Mouse (Mus musculus): ENCODE results near the gene Capzb. TPM values are rescaled to one million over a fixed set of nuclear protein-coding genes. Genes with fewer than 3 reads are reported as not detected.

Gene Capzb
- polyA plus RNA-seq (2016; fragmentation: Nextera tagmentation; extraction: Ambion mirVana) = 307 and 312 TPM in 2 replicates

DNA sequence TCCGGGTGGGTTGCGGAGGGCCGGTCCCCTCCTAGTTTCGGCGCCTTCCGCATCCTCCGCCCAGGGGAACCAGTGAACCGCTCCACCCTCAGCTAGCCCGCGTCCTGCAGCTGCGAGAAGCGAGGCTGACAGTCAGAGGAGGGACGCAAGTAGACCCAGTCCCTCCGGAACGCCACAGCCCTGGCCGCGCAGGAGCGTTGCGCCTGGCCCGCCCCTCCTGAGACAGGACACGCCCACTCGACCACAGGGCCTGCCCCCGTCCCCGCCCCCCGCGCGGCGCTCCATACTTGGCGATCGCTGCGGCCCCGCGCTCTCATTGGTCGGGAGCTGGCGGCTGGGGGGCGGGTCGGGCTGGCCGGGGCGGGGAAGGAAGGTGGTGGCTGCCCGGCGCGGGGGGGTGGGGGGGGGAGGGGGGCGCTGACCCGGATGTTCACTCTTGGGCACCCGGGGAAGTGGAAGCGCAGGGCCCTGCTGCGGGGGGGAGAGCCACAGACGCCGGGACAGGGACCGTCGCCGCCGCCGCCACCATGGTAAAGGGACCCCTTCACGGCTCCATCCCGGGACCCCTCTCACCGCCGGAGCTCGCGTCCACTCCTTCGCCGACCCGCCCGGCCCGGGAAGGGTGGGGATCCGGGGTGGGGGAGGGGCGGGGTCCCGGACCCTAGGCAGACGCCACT, at the start of gene Capzb:
Gene Capzb, plus strand, starts transcription at position 401 of the 677 bp plus-strand sequence.
- peak within 1 kb of the TSS; percentile 97 for H3K4me3 ChIP-seq (replicated peaks)
- H3K4me1 ChIP-seq = peaks cover 38% of the 10 kb centered on the region
- no peaks in the 10 kb centered on the region for H3K36me3 ChIP-seq (replicated peaks)
- no peaks in the 10 kb centered on the region for H3K9me3 ChIP-seq
- WGBS = under 1% methylated on average over 51 of the region's 69 CpGs
- ATAC-seq (ENCODE audit: low FRiP score) = peak; percentile 99
- peak within 1 kb of the TSS; percentile 98 for H3K4me2 ChIP-seq
- peak within 1 kb of the TSS; percentile 88 for H3K27ac ChIP-seq
- H3K27me3 ChIP-seq = no peaks in the 10 kb centered on the region
- H3K9ac ChIP-seq = peak within 1 kb of the TSS; percentile 91

- Histone ChIP-seq H3K36me3 (replicated peaks) (no peaks in the 10 kb centered on the region), H3K9me3 (peaks cover 7% of the 10 kb centered on the region), H3K27me3 (no peaks in the 10 kb centered on the region), H3K27ac (no peak overlapping the region), H3K9ac (no peak overlapping the region), H3K4me2 (peak overlapping the region; percentile 13; the same call in 1 of the 2 replicates), H3K4me1 (no peaks in the 10 kb centered on the region), H3K4me3 (replicated peaks) (no peak overlapping the region)
- 52% methylated on average over 9 of the region's 9 CpGs for WGBS
- no peak for ATAC-seq (ENCODE audit: low FRiP score)
Observed at GRCm38 (mm10) chr4:139142985-139143384, 49.7 kb upstream of the Capzb start.

- Histone ChIP-seq H3K4me3 (replicated peaks) (no peak overlapping the region), H3K9me3 (peaks cover 16% of the 10 kb centered on the region), H3K4me1 (no peaks in the 10 kb centered on the region), H3K4me2 (no peak overlapping the region), H3K27me3 (no peaks in the 10 kb centered on the region), H3K27ac (no peak overlapping the region), H3K9ac (no peak overlapping the region), H3K36me3 (replicated peaks) (no peaks in the 10 kb centered on the region)
- WGBS = 64% methylated on average over 4 of the region's 4 CpGs
- ATAC-seq (ENCODE audit: low FRiP score) = no peak
Observed at GRCm38 (mm10) chr4:139144577-139144976, 48.1 kb upstream of the Capzb start.

- Histone ChIP-seq H3K9me3 (peaks cover 16% of the 10 kb centered on the region), H3K9ac (no peak overlapping the region), H3K27ac (no peak overlapping the region), H3K27me3 (no peaks in the 10 kb centered on the region), H3K4me3 (replicated peaks) (no peak overlapping the region), H3K36me3 (replicated peaks) (no peaks in the 10 kb centered on the region), H3K4me2 (no peak overlapping the region), H3K4me1 (no peaks in the 10 kb centered on the region)
- WGBS = 96% methylated on average over 11 of the region's 11 CpGs
- ATAC-seq (ENCODE audit: low FRiP score) = no peak
Observed at GRCm38 (mm10) chr4:139145156-139145555, 47.5 kb upstream of the Capzb start.

DNA sequence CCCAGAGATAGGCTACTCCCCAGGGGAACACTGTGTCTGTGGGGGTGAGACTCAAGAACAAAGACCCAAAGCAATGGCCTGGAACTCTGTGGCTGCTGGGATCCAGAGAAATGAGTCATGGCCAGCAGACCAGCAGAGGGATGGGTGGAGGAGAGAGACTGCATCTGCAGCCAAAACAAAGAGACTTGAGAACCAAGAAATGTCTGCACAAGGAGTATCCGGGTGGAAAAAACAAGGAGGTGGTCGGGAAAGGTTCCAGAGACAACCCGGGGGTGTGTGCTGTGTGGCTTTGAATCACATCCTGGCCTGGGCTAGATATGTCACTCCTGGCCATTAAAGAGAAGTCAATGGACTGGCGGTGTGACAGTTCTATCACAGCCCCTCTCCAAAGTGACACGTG, 45.9 kb upstream of the Capzb start:
- H3K4me1 ChIP-seq = no peaks in the 10 kb centered on the region
- H3K27ac ChIP-seq = no peak overlapping the region
- H3K4me2 ChIP-seq = no peak overlapping the region
- ATAC-seq (ENCODE audit: low FRiP score) = no peak
- no peak overlapping the region for H3K4me3 ChIP-seq (replicated peaks)
- no peaks in the 10 kb centered on the region for H3K27me3 ChIP-seq
- H3K9me3 ChIP-seq = peaks cover 16% of the 10 kb centered on the region
- H3K9ac ChIP-seq = no peak overlapping the region
- no peaks in the 10 kb centered on the region for H3K36me3 ChIP-seq (replicated peaks)
- WGBS = 87% methylated on average over 5 of the region's 5 CpGs

- H3K4me2 ChIP-seq = no peak overlapping the region
- H3K9me3 ChIP-seq = peaks cover 16% of the 10 kb centered on the region
- no peaks in the 10 kb centered on the region for H3K27me3 ChIP-seq
- ATAC-seq (ENCODE audit: low FRiP score) = no peak
- H3K9ac ChIP-seq = no peak overlapping the region
- H3K4me1 ChIP-seq = no peaks in the 10 kb centered on the region
- no peak overlapping the region for H3K4me3 ChIP-seq (replicated peaks)
- no peaks in the 10 kb centered on the region for H3K36me3 ChIP-seq (replicated peaks)
- WGBS = 68% methylated on average over 6 of the region's 6 CpGs
- no peak overlapping the region for H3K27ac ChIP-seq
Observed at GRCm38 (mm10) chr4:139151370-139151769, 41.3 kb upstream of the Capzb start.

DNA sequence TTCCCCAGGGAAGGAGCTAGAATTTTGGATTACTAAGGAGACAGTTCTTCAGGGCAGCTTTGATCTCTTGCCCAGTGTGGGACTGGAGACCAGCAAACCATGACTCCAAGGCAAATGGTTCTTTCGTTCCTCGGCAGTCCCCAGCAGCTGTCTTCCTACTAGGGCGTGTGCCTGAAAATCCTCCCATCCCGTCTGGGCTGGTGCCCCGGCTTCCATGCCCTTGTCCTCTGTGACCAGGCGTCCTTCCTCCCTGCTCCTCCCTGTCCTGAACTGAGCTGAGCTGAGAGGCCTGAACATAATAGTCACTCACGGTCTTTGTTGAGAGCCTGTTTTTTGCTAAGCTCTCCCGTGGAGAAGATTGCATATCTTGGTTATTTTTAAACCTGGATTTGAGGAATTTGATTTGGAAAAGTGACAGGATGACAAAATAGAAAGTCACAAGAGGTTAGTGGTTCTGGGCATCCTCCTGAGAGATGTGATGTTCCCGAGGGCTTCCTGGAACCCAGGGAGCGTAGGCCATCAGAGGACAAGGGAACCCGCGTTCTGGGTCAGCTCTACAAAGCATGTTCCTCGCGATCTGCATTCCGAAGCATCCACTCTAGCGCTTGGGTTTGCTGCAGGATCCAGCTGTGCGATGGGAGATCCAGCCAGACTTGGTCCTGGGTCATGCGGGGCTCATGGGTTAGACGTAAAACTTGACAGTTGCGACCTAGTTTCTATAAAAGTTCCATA, 38.0 kb upstream of the Capzb start:
- H3K4me2 ChIP-seq = no peak overlapping the region
- no peaks in the 10 kb centered on the region for H3K27me3 ChIP-seq
- H3K9ac ChIP-seq = no peak overlapping the region
- H3K27ac ChIP-seq = no peak overlapping the region
- no peaks in the 10 kb centered on the region for H3K4me1 ChIP-seq
- no peak for ATAC-seq (ENCODE audit: low FRiP score)
- no peaks in the 10 kb centered on the region for H3K36me3 ChIP-seq (replicated peaks)
- WGBS = 82% methylated on average over 20 of the region's 20 CpGs
- H3K9me3 ChIP-seq = no peaks in the 10 kb centered on the region
- no peak overlapping the region for H3K4me3 ChIP-seq (replicated peaks)

DNA sequence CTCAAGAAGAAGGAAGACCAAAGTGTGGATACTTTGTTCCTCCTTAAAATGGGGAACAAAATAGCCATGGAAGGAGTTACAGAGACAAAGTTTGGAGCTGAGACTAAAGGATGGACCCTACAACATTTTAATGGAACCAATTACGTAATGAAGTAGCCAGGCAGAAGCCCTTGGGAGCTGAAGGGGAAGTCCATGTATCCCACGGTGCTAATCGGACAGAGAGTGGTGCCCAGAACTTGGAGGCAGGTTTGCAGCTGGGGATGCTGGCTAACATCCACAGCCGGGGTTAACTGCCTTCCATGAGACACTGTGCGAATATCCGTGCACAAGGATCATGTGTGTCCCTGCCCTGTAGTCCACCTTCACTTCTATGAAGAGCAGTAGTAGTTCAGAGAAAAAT, 36.2 kb upstream of the Capzb start:
- no peaks in the 10 kb centered on the region for H3K9me3 ChIP-seq
- H3K4me2 ChIP-seq = no peak overlapping the region
- H3K27ac ChIP-seq = no peak overlapping the region
- no peaks in the 10 kb centered on the region for H3K36me3 ChIP-seq (replicated peaks)
- no peaks in the 10 kb centered on the region for H3K4me1 ChIP-seq
- H3K4me3 ChIP-seq (replicated peaks) = no peak overlapping the region
- H3K27me3 ChIP-seq = no peaks in the 10 kb centered on the region
- ATAC-seq (ENCODE audit: low FRiP score) = no peak
- H3K9ac ChIP-seq = no peak overlapping the region
- WGBS = 86% methylated on average over 6 of the region's 6 CpGs

- H3K4me2 ChIP-seq = no peak overlapping the region
- no peak overlapping the region for H3K4me3 ChIP-seq (replicated peaks)
- no peaks in the 10 kb centered on the region for H3K4me1 ChIP-seq
- no peaks in the 10 kb centered on the region for H3K36me3 ChIP-seq (replicated peaks)
- 93% methylated on average over 14 of the region's 14 CpGs for WGBS
- H3K27me3 ChIP-seq = no peaks in the 10 kb centered on the region
- no peaks in the 10 kb centered on the region for H3K9me3 ChIP-seq
- no peak overlapping the region for H3K27ac ChIP-seq
- no peak overlapping the region for H3K9ac ChIP-seq
- no peak for ATAC-seq (ENCODE audit: low FRiP score)
Observed at GRCm38 (mm10) chr4:139158350-139158749, 34.3 kb upstream of the Capzb start.

DNA sequence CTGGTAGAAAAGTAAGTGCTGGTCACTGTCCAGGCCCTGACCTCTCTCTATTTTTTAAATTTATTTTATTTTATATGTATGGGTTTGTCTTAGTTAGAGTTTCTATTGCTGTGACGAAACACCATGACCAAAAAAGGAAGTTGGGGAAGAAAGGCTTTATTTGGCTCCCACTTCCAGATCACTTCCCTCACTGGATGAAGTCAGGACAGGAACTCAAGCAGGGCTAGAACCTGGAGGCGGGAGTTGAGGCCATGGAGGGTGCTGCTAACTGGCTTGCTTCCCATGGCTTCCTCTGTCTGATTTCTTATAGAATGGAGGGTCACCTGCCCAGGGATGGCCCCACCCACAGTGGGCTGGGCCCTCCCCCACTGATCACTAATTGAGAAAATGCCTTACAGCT, 31.6 kb upstream of the Capzb start:
- no peaks in the 10 kb centered on the region for H3K36me3 ChIP-seq (replicated peaks)
- 75% methylated on average over 2 of the region's 2 CpGs for WGBS
- H3K9ac ChIP-seq = no peak overlapping the region
- no peak overlapping the region for H3K4me2 ChIP-seq
- H3K4me3 ChIP-seq (replicated peaks) = no peak overlapping the region
- no peaks in the 10 kb centered on the region for H3K9me3 ChIP-seq
- no peaks in the 10 kb centered on the region for H3K27me3 ChIP-seq
- no peak for ATAC-seq (ENCODE audit: low FRiP score)
- H3K27ac ChIP-seq = no peak overlapping the region
- no peaks in the 10 kb centered on the region for H3K4me1 ChIP-seq

GRCm38 (mm10) chr4:139164082-139164481, 28.6 kb upstream of the Capzb start:
- H3K4me3 ChIP-seq (replicated peaks) = no peak overlapping the region
- 86% methylated on average over 6 of the region's 6 CpGs for WGBS
- no peak for ATAC-seq (ENCODE audit: low FRiP score)

DNA sequence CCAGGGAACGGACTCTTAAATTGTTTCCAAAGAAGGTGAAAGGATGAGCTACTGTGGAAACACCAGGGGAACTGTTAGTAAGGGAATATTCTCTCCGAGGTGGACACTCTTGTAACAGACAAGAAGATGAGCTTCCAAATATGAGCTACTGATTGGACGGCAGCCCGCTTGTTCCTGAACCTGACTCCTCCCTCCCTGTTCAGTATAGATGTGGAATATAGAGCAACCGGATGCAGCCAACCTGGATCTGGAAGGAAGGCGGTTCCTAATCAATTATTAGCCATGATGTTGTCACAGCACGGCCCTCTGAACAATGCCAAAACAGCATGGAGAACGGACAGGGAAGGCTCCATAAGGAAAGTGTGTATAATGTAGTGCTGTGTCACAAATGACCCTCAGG, 27.4 kb upstream of the Capzb start:
- H3K4me2 ChIP-seq = no peak overlapping the region
- H3K9ac ChIP-seq = no peak overlapping the region
- H3K4me1 ChIP-seq = 0 out of 2 replicates have a peak, but pooled peaks cover 5% of the 10 kb centered on the region
- no peaks in the 10 kb centered on the region for H3K27me3 ChIP-seq
- no peaks in the 10 kb centered on the region for H3K9me3 ChIP-seq
- H3K4me3 ChIP-seq (replicated peaks) = no peak overlapping the region
- no peak overlapping the region for H3K27ac ChIP-seq
- no peaks in the 10 kb centered on the region for H3K36me3 ChIP-seq (replicated peaks)
- 87% methylated on average over 8 of the region's 8 CpGs for WGBS
- ATAC-seq (ENCODE audit: low FRiP score) = no peak

More at GRCm38 (mm10) chr4:139164082-139164481, 28.6 kb upstream of the Capzb start:
- no peaks in the 10 kb centered on the region for H3K4me1 ChIP-seq
- H3K9me3 ChIP-seq = no peaks in the 10 kb centered on the region
- no peak overlapping the region for H3K27ac ChIP-seq
- no peak overlapping the region for H3K4me2 ChIP-seq
- no peaks in the 10 kb centered on the region for H3K36me3 ChIP-seq (replicated peaks)
- H3K9ac ChIP-seq = no peak overlapping the region
- H3K27me3 ChIP-seq = no peaks in the 10 kb centered on the region

- Histone ChIP-seq H3K4me3 (replicated peaks) (no peak overlapping the region), H3K27ac (no peak overlapping the region), H3K9ac (no peak overlapping the region), H3K27me3 (no peaks in the 10 kb centered on the region), H3K4me1 (0 out of 2 replicates have a peak, but pooled peaks cover 5% of the 10 kb centered on the region), H3K4me2 (no peak overlapping the region), H3K36me3 (replicated peaks) (no peaks in the 10 kb centered on the region), H3K9me3 (no peaks in the 10 kb centered on the region)
- 83% methylated on average over 8 of the region's 8 CpGs for WGBS
- ATAC-seq (ENCODE audit: low FRiP score) = no peak
Observed at GRCm38 (mm10) chr4:139166244-139166643, 26.5 kb upstream of the Capzb start.
